Mouse (Mus musculus): Measurements from ENCODE around the gene Xdh.

DNA sequence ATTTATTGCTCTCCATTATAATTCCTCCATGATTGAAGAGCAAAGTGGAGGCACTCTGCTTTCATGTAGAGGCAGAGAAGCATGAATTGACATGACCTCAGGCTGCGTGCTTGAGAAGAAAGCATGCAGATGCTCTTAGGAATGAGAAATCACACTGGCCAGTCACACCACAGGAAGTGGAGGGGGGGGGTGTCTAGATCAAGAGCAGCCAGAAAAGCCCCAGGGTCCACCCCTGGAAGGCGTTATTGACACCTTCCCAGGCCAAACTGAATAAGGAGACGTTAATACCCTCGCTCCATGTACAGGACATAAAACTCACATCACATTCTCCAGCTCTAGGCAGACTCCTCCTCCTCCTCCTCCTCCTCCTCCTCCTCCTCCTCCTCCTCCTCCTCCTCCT, 34.5 kb upstream of the Xdh start:
- TF ChIP-seq CTCF (IDR thresholded peaks at IDR 0.05; ENCODE audit: low read depth, low read length) = no peak
- TF ChIP-seq POLR2A (IDR thresholded peaks at IDR 0.05; ENCODE audit: extremely low read depth, insufficient read depth, low read length) = no peak

All from liver, adult 2 months (tissue).